Comparison of ENCODE assay signal across 30 mouse cellular contexts in the genomic region with DNA sequence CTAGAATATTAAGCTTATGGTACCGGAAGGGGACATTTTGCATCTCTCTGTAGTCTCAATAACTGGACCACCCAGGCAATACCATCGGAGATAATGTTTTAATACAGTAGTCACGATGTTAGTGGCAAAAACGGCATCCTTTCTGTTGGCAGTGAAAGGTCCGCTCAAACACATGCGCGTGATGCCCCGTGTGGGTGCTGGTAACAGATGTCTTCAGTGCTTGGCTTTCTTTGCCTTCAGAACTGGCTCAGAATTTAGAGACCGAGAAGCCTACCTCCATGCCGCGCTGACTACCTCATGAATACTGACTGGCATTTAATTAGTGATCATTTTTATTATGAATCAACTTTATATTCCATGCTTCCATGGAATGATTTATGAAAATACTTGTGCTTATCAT. TPM values are rescaled to one million over a fixed set of nuclear protein-coding genes. Genes with fewer than 3 reads are reported as not detected.
A peak's percentile ranks its signal among the peaks of the same experiment; 100 is the strongest.
DNase-seq lines count a peak whose midpoint lies in the region; ATAC-seq and TF ChIP-seq lines count a peak whose summit lies in the region.
"Had no signal": no experiment of that assay in that cellular context is flagged by ENCODE, and none has a peak within 500 bp of the region (broad histone marks: within the 10 kb centered on the region; RNA-seq: fewer than 3 reads in every experiment).

No protein-coding gene starts in this region.

- no peak overlapping the region for H3K4me3 ChIP-seq in layer of hippocampus, adult 2 months
- H3K4me3 ChIP-seq: embryonic facial prominence, embryonic 10.5 days; embryonic facial prominence, embryonic 15.5 days; forebrain, embryonic 13.5 days; heart, adult 2 months; hindbrain, embryonic 10.5 days; hindbrain, embryonic 15.5 days; limb, embryonic 13.5 days; lung, embryonic 15.5 days; midbrain, embryonic 10.5 days; midbrain, embryonic 15.5 days had no signal

- no peak for TF ChIP-seq CTCF in layer of hippocampus, adult 2 months (conservative IDR thresholded peaks at IDR 0.05)

- DNase-seq in layer of hippocampus, adult 2 months (ENCODE audit: low spot score in 2 of 2): no peak
- no peak for DNase-seq in layer of hippocampus, postnatal 10 days (ENCODE audit: low spot score in 2 of 2)
- peak; percentile 58 to 63 for DNase-seq in cerebellum, adult 18-20 months
- peak; percentile 37 to 47 for DNase-seq in cerebellum, postnatal 10 days
- DNase-seq in ovary, postnatal 36 days (ENCODE audit: low spot score): no peak
- DNase-seq: adrenal gland, postnatal 10 days; gastrocnemius, postnatal 14 days; heart, adult 2 months; heart, postnatal 14 days; kidney, adult 18-20 months; kidney, postnatal 36 days; right cerebral cortex, adult 18-20 months; right cerebral cortex, postnatal 4 days; thymus, adult 18-20 months; thymus, postnatal 25 days had no signal

- peak overlapping the region; percentile 60 for H3K27ac ChIP-seq in layer of hippocampus, adult 2 months
- H3K27ac ChIP-seq: embryonic facial prominence, embryonic 10.5 days; embryonic facial prominence, embryonic 15.5 days; forebrain, embryonic 13.5 days; heart, adult 2 months; hindbrain, embryonic 10.5 days; hindbrain, embryonic 15.5 days; limb, embryonic 13.5 days; lung, embryonic 15.5 days; midbrain, embryonic 10.5 days; midbrain, embryonic 15.5 days; stomach, postnatal 0 days had no signal

- ATAC-seq in monocyte, adult 5-6 weeks (replicated peaks; ENCODE audit: insufficient number of reproducible peaks, low FRiP score, low TSS enrichment, poor library complexity, severe bottlenecking): no peak
- no peak for ATAC-seq in erythroid progenitor cell, adult 5-6 weeks (replicated peaks; ENCODE audit: low FRiP score, poor library complexity, severe bottlenecking)
- ATAC-seq: forebrain, embryonic 13.5 days; midbrain, embryonic 15.5 days; Patski had no signal

RNA-seq across cellular contexts. Expression of a gene that starts 44.9 kb away (rescaled TPM):
- total RNA-seq in layer of hippocampus, adult 2 months (2021): 1 to 10 TPM; 3.5 TPM
- 1 to 10 TPM; 1.7 to 3.6 TPM for total RNA-seq in layer of hippocampus, postnatal 10 days (2021)
- total RNA-seq in monocyte, adult 5-6 weeks (2017): 0.96 TPM in 1 of 3 replicates, not detected in the others
- total RNA-seq in erythroid progenitor cell, adult 5-6 weeks (2015; ENCODE audit: low replicate concordance): not detected in 2 replicates
- total RNA-seq in erythroid progenitor cell, adult 5-6 weeks (2017; ENCODE audit: low replicate concordance): not detected in 2 replicates
- total RNA-seq: adrenal gland, postnatal 10 days; gastrocnemius, postnatal 14 days; heart, adult 2 months; heart, postnatal 14 days; megakaryocyte progenitor cell, adult 5-6 weeks; neutrophil, adult 5-6 weeks had no signal

Comparison
In these comparisons a context has a peak if more than half of its experiments do, and no peak if none do; other contexts are left out.
1. DNase-seq: peak in cerebellum, adult 18-20 months (2 of 2) and cerebellum, postnatal 10 days (2 of 2); none in layer of hippocampus, adult 2 months (0 of 2), layer of hippocampus, postnatal 10 days (0 of 2) and ovary, postnatal 36 days (single experiment).